Mouse (Mus musculus) forebrain, embryonic 12.5 days (tissue): ENCODE data around the gene Sco1. TPM values are rescaled to one million over a fixed set of nuclear protein-coding genes. Genes with fewer than 3 reads are reported as not detected.

Experiments
- ATAC-seq: fragments of 200-750 bp; cut with Nextera tagmentation; 2 replicates; pipeline ENCODE4 v1.8.0; 2017; ENCODE audit warnings: moderate TSS enrichment; ENCODE audit not compliant: low FRiP score
- H3K27ac ChIP-seq: fragments of 300-500 bp; sonication (generic); 2 replicates; pipeline ENCODE4 v1.5.1; 2016; ENCODE audit warnings: mild to moderate bottlenecking
- H3K27me3 ChIP-seq: fragments of 300-500 bp; sonication (generic); 2 replicates; pipeline ENCODE4 v1.6.1; 2016; ENCODE audit warnings: mild to moderate bottlenecking
- H3K36me3 ChIP-seq: fragments of 300-500 bp; sonication (generic); replicated peaks from 2 replicates; pipeline ENCODE4 v1.6.1; 2016; ENCODE audit warnings: mild to moderate bottlenecking
- H3K4me1 ChIP-seq: fragments of 300-500 bp; sonication (generic); 2 replicates; pipeline ENCODE4 v1.6.1; 2016
- H3K4me2 ChIP-seq: fragments of 300-500 bp; sonication (generic); 2 replicates; pipeline ENCODE4 v1.6.1; 2016; ENCODE audit warnings: mild to moderate bottlenecking, moderate library complexity
- H3K4me3 ChIP-seq: fragments of 300-500 bp; sonication (generic); replicated peaks from 2 replicates; pipeline ENCODE4 v1.5.1; 2016; ENCODE audit warnings: mild to moderate bottlenecking
- H3K9ac ChIP-seq: fragments of 300-500 bp; sonication (generic); 2 replicates; pipeline ENCODE4 v1.6.1; 2016; ENCODE audit warnings: mild to moderate bottlenecking
- H3K9me3 ChIP-seq: fragments of 300-500 bp; sonication (generic); 2 replicates; pipeline ENCODE4 v1.6.1; 2016
- WGBS: fragments of 180-500 bp; shearing (Covaris S2); methylation state at CpG from one replicate; pipeline ENCODE4 v1.1.7; 2016; 5-methylcytosine and 5-hydroxymethylcytosine counted together
- polyA plus RNA-seq: library from polyadenylated mRNA; unstranded; fragments of >200 nt; fragmentation: Nextera tagmentation; extraction: Ambion mirVana; gene quantifications from 2 replicates; pipeline ENCODE4 v1.2.1, GENCODE M21; 2016

Sco1 gene
- polyA plus RNA-seq, 1 experiment from 2014 or later = 15.8 TPM

DNA sequence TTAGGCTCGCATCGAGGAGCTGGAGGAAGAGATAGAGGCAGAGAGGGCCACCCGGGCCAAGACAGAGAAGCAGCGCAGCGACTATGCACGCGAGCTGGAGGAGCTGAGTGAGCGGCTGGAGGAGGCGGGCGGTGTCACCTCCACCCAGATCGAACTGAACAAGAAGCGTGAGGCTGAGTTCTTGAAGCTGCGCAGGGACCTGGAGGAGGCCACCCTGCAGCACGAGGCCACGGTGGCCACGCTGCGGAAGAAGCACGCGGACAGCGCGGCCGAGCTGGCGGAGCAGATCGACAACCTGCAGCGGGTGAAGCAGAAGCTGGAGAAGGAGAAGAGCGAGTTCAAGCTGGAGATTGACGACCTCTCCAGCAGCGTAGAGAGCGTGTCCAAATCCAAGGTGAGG is 42.0 kb downstream of the Sco1 start:
- Histone ChIP-seq H3K27ac (no peak overlapping the region), H3K36me3 (no peaks in the 10 kb centered on the region), H3K4me2 (no peak overlapping the region), H3K4me1 (no peaks in the 10 kb centered on the region), H3K27me3 (0 out of 2 replicates have a peak, but pooled peaks cover 3% of the 10 kb centered on the region), H3K9ac (no peak overlapping the region), H3K4me3 (no peak overlapping the region), H3K9me3 (no peaks in the 10 kb centered on the region)
- no peak for ATAC-seq
- WGBS = 80% methylated on average over 29 of the region's 29 CpGs

DNA sequence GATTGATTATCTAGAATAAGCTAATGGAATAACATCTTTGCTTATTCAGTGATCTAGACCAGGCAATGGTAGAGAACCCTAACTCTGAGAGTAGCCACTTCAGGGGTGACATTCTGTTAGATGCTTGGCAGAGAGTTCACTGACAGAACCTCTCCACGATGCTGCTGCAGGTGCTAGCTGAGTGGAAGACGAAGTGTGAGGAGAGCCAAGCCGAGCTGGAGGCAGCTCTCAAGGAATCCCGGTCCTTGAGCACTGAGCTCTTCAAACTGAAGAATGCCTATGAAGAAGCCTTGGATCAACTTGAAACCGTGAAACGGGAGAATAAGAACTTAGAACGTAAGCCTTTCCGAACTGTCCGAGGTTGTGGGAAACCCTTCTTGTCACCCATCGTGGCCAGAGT is 45.2 kb downstream of the Sco1 start:
- Histone ChIP-seq H3K27ac (no peak overlapping the region), H3K27me3 (peaks cover 12% of the 10 kb centered on the region; the same call in 1 of the 2 replicates), H3K9me3 (no peaks in the 10 kb centered on the region), H3K36me3 (no peaks in the 10 kb centered on the region), H3K4me2 (no peak overlapping the region), H3K4me1 (no peaks in the 10 kb centered on the region), H3K9ac (no peak overlapping the region), H3K4me3 (no peak overlapping the region)
- 92% methylated on average over 10 of the region's 10 CpGs for WGBS
- no peak for ATAC-seq

DNA sequence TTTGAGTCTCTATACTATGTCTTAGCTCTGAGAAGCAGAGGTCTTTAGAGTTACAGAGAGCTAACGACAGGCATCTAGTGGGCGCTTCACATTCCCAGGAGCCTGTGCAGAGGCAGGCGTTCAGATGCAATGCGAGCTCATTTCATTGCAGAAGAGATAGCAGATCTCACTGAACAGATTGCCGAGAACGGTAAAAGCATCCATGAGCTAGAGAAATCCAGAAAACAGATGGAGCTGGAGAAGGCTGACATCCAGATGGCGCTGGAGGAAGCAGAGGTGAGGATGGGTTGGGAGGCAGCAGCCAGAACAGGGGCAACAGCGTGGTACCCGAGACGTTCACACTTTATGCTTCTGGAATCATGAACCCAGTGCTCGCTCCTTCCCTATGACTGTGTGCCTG is 46.0 kb downstream of the Sco1 start:
- no peak overlapping the region for H3K9ac ChIP-seq
- WGBS = 85% methylated on average over 11 of the region's 11 CpGs
- no peak overlapping the region for H3K4me3 ChIP-seq
- H3K36me3 ChIP-seq = no peaks in the 10 kb centered on the region
- no peak for ATAC-seq
- no peak overlapping the region for H3K27ac ChIP-seq
- H3K9me3 ChIP-seq = no peaks in the 10 kb centered on the region
- H3K4me1 ChIP-seq = no peaks in the 10 kb centered on the region
- H3K27me3 ChIP-seq = peaks cover 12% of the 10 kb centered on the region; the same call in 1 of the 2 replicates
- H3K4me2 ChIP-seq = no peak overlapping the region

DNA sequence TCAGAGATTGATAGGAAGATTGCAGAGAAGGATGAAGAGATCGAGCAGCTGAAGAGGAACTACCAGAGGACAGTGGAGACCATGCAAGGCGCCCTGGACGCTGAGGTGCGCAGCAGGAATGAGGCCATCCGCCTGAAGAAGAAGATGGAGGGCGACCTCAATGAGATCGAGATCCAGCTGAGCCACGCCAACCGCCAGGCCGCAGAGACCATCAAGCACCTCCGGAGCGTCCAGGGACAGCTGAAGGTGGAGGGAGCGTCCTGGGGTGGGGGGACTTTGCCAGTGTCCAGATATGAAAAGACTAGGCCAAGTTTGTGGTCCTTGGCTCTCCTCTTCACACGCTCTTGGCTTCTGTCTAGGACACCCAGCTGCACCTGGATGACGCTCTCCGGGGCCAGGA is 46.8 kb downstream of the Sco1 start:
- no peak overlapping the region for H3K4me2 ChIP-seq
- 95% methylated on average over 16 of the region's 16 CpGs for WGBS
- no peak overlapping the region for H3K4me3 ChIP-seq
- H3K9ac ChIP-seq = no peak overlapping the region
- no peak overlapping the region for H3K27ac ChIP-seq
- no peaks in the 10 kb centered on the region for H3K36me3 ChIP-seq
- peaks cover 12% of the 10 kb centered on the region; the same call in 1 of the 2 replicates for H3K27me3 ChIP-seq
- no peaks in the 10 kb centered on the region for H3K9me3 ChIP-seq
- H3K4me1 ChIP-seq = no peaks in the 10 kb centered on the region
- no peak for ATAC-seq

DNA sequence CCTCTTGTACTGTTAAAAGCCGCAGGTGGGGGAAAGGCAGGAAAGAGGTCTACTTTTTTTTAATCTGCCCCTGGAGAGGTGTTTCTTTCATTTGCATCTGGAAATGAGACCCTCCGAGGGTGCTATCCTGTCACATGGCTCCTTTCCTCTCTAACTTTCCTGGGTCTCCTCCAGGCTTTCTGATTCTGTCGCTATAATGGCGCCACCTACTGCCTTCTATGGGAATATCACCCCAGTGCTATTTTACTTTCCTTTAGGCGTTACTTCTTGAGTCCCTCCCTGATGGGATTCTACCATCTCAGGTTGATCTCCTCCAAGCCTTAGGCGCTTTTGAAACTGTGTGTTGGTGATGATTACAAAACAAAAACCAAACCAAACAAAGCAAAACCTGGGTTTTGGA is 47.7 kb downstream of the Sco1 start:
- no peaks in the 10 kb centered on the region for H3K36me3 ChIP-seq
- no peaks in the 10 kb centered on the region for H3K9me3 ChIP-seq
- H3K9ac ChIP-seq = no peak overlapping the region
- no peak overlapping the region for H3K4me3 ChIP-seq
- ATAC-seq = no peak
- H3K4me2 ChIP-seq = no peak overlapping the region
- 41% methylated on average over 6 of the region's 6 CpGs for WGBS
- H3K27me3 ChIP-seq = peaks cover 12% of the 10 kb centered on the region; the same call in 1 of the 2 replicates
- H3K27ac ChIP-seq = no peak overlapping the region
- H3K4me1 ChIP-seq = peaks cover 2% of the 10 kb centered on the region; the same call in 1 of the 2 replicates

DNA sequence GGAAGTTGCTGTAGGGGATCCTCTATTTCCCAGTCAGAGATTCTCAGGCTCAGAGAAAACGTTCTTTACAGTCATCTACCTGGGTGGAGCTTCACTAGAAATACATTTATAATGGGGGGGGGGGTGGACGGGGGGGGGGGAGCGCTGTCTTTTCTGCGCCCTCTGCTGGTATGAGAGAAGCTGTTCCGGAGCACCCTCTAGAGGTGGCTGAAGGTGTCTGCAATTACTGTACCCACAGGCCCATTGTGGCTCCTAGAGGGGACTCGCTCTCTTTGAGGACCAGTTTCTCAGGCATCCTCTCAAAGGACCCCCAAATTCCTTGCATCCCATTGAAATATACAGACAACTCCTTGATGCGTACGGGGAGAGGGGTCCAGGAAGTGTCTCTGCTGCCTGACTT is 49.2 kb downstream of the Sco1 start:
- peaks cover 10% of the 10 kb centered on the region for H3K4me1 ChIP-seq
- no peak overlapping the region for H3K9ac ChIP-seq
- no peaks in the 10 kb centered on the region for H3K36me3 ChIP-seq
- H3K4me2 ChIP-seq = no peak overlapping the region
- no peak overlapping the region for H3K4me3 ChIP-seq
- peaks cover 12% of the 10 kb centered on the region; the same call in 1 of the 2 replicates for H3K27me3 ChIP-seq
- WGBS = 39% methylated on average over 6 of the region's 8 CpGs
- H3K9me3 ChIP-seq = no peaks in the 10 kb centered on the region
- ATAC-seq = no peak
- H3K27ac ChIP-seq = no peak overlapping the region

DNA sequence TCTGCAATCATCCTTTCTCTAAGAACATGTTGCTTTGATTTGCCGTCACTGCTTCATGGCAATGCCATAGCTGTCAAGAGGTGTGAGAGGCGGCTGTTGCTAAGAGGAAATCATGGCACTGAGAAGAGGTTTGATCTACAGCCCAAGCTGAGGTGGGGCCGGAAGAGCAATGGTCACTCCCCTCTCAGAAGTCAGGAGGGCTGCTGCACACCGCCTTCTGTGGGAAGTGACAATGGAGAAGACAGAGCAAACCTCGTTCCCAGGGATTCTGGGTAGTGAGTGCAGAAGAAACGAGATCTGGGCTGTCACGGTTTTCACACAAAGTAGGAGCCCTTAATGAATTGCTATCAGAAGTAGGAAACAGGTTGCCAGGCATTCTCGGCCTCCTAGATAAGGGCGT is 50.8 kb downstream of the Sco1 start:
- Histone ChIP-seq H3K4me2 (no peak overlapping the region), H3K9ac (no peak overlapping the region), H3K27me3 (peaks cover 12% of the 10 kb centered on the region; the same call in 1 of the 2 replicates), H3K27ac (no peak overlapping the region), H3K9me3 (no peaks in the 10 kb centered on the region), H3K36me3 (no peaks in the 10 kb centered on the region), H3K4me3 (no peak overlapping the region), H3K4me1 (peaks cover 10% of the 10 kb centered on the region)
- 88% methylated on average over 9 of the region's 9 CpGs for WGBS
- no peak for ATAC-seq

DNA sequence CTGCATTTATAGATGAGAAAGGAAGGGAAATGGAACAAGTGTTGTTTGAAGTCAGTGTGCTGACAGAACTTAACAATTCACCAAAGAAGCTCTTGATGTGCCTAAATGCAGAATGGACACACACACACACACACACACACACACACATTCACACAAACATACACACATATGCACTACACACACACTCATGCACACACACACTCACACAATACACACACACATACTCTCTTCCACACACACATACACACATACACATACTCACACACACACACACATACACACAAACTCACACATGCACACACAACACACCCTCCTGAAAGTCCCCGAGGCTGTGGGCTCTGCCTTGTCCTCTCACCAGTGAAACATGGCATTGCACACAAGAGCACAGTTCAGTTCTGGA is 51.8 kb downstream of the Sco1 start:
- Histone ChIP-seq H3K9ac (no peak overlapping the region), H3K4me2 (no peak overlapping the region), H3K27me3 (peaks cover 12% of the 10 kb centered on the region; the same call in 1 of the 2 replicates), H3K4me3 (no peak overlapping the region), H3K9me3 (no peaks in the 10 kb centered on the region), H3K27ac (no peak overlapping the region), H3K4me1 (peaks cover 10% of the 10 kb centered on the region), H3K36me3 (no peaks in the 10 kb centered on the region)
- 80% methylated on average over 1 of the region's 1 CpGs for WGBS
- ATAC-seq = no peak

DNA sequence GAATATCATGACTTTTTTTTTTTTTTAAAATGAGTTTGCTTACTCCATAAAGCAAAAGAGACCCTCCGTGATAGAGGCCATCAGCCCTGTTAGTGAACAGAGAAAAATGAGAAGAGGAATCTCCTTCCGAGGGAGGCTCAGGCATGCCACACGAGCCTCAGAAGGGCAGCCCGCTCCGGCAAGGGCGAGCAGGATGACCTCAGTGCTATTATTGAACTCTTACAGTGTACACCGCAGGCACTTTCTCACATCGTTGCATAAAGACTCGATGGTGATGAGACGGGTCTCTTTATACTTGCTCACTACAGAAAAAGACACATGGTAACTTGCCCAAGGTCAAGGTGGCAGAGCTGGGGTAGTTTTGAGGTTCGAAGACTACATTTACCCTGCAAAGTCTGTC is 52.2 kb downstream of the Sco1 start:
- H3K4me2 ChIP-seq = no peak overlapping the region
- H3K9ac ChIP-seq = no peak overlapping the region
- no peaks in the 10 kb centered on the region for H3K36me3 ChIP-seq
- no peak overlapping the region for H3K4me3 ChIP-seq
- peaks cover 10% of the 10 kb centered on the region for H3K4me1 ChIP-seq
- 72% methylated on average over 11 of the region's 11 CpGs for WGBS
- H3K9me3 ChIP-seq = no peaks in the 10 kb centered on the region
- ATAC-seq = no peak
- no peak overlapping the region for H3K27ac ChIP-seq
- H3K27me3 ChIP-seq = peaks cover 12% of the 10 kb centered on the region; the same call in 1 of the 2 replicates

DNA sequence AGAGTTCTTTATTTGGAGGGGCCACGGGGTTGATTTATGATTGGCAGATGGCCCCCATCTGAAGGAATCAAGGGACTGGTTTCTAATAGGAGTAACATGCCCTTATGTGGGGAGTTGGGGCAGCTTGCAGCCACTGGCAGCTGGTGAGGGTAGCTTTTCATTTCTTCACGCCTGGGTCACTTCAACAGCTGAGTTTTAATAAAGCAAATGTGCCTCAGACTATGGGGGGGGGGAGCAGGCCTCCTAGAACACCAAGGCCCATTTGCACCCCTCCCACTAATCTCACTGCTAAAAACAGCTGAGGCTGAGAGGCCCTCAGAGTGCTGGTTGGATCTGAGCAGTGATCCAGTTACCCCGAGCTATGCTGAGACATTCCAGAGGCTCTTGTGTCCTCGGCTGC is 53.2 kb downstream of the Sco1 start:
- peaks cover 10% of the 10 kb centered on the region for H3K4me1 ChIP-seq
- WGBS = 46% methylated on average over 4 of the region's 4 CpGs
- ATAC-seq = no peak

DNA sequence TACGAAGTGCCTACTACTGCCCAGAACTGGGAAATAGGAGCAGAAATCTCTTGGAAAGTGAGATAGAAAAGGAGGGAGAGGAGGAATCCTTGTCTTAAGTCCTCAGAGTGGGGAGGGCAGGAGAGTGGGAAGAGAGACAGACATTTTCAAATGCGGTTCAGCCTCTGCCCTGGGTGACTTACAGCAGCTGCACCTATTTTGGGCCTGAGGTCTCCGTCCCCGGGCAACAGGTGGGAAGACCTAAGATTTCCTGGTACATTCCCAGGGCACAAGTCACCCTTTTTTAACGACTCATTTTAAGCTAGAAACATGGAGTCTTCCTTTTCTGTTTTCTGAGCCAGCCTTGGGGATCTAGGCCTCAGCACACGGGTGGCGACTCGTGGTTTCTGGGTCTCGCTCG is 54.5 kb downstream of the Sco1 start:
- H3K36me3 ChIP-seq = no peaks in the 10 kb centered on the region

More for the DNA sequence above, 53.2 kb downstream of the Sco1 start:
- Histone ChIP-seq H3K27me3 (peaks cover 16% of the 10 kb centered on the region; the same call in 1 of the 2 replicates), H3K9me3 (no peaks in the 10 kb centered on the region), H3K36me3 (no peaks in the 10 kb centered on the region), H3K9ac (no peak overlapping the region), H3K4me2 (no peak overlapping the region), H3K27ac (no peak overlapping the region), H3K4me3 (no peak overlapping the region)

DNA sequence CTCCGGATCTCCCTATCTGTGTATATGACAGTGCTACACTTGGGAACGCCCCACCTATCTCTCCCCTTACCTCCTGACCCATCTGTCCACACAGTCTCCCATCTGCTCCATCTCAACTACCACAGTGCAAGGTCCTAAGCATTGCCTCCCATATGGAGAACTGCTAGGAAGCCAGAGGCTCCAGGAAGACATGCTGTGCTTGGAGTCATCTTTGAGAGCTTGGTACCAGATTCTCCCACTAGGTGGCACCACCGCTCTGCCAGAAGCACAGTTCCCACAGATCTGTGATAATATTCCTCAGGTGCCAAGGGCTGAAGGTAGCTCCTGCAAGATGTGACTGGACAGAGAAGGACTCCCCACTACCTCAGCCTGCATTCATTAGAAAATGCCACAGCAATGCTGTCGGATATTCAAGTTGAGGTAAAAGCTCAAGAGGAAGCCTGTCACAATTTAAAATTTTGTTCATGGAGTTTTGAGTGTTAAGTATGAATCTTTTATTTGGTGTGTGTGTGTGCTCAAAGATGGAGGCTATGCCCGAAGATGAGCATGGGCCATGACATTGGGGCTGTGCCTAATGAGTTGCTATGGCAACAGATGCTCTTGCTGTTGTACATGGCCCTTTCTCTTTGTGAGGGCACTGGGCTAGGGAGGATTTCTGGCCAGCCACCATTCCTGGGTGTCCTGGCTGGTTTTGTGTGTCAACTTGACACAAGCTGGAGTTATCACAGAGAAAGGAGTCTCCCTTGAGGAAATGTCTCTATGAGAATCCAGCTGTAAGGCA is 57.9 kb downstream of the Sco1 start:
- Histone ChIP-seq H3K36me3 (no peaks in the 10 kb centered on the region), H3K4me2 (no peak overlapping the region), H3K4me1 (peaks cover 8% of the 10 kb centered on the region; the same call in 1 of the 2 replicates), H3K4me3 (no peak overlapping the region), H3K27me3 (0 out of 2 replicates have a peak, but pooled peaks cover 18% of the 10 kb centered on the region), H3K27ac (no peak overlapping the region), H3K9ac (no peak overlapping the region), H3K9me3 (no peaks in the 10 kb centered on the region)
- ATAC-seq = peak; percentile 60
- 34% methylated on average over 5 of the region's 5 CpGs for WGBS

More for the DNA sequence above, 54.5 kb downstream of the Sco1 start:
- Histone ChIP-seq H3K27me3 (0 out of 2 replicates have a peak, but pooled peaks cover 18% of the 10 kb centered on the region), H3K4me3 (no peak overlapping the region), H3K4me1 (peaks cover 10% of the 10 kb centered on the region), H3K27ac (no peak overlapping the region), H3K4me2 (no peak overlapping the region), H3K9me3 (no peaks in the 10 kb centered on the region), H3K9ac (no peak overlapping the region)
- WGBS = 76% methylated on average over 10 of the region's 10 CpGs
- ATAC-seq = no peak
